Mouse (Mus musculus) lung, embryonic 15.5 days (tissue): ENCODE measurements around the gene Plekhg6. TPM values are rescaled to one million over a fixed set of nuclear protein-coding genes. Genes with fewer than 3 reads are reported as not detected.

Source experiments
- ATAC-seq: fragments of 200-750 bp; cut with Nextera tagmentation; 2 replicates; pipeline ENCODE4 v1.8.0; 2017; ENCODE audit warnings: moderate number of reproducible peaks, borderline replicate concordance; ENCODE audit not compliant: low FRiP score, low TSS enrichment; ENCODE audit errors: extremely low read depth
- H3K27ac ChIP-seq: fragments of 300-500 bp; sonication (generic); 2 replicates; pipeline ENCODE4 v1.5.1; 2015; ENCODE audit warnings: moderate library complexity, mild to moderate bottlenecking, inconsistent platforms
- H3K27me3 ChIP-seq: fragments of 300-500 bp; sonication (generic); 2 replicates; pipeline ENCODE4 v1.6.1; 2015; ENCODE audit warnings: inconsistent platforms
- H3K36me3 ChIP-seq: fragments of 300-500 bp; sonication (generic); 2 replicates; pipeline ENCODE4 v1.6.1; 2015; ENCODE audit warnings: inconsistent platforms
- H3K4me1 ChIP-seq: fragments of 300-500 bp; sonication (generic); 2 replicates; pipeline ENCODE4 v1.6.1; 2015; ENCODE audit warnings: inconsistent platforms
- H3K4me2 ChIP-seq: fragments of 300-500 bp; sonication (generic); 2 replicates; pipeline ENCODE4 v1.6.1; 2015; ENCODE audit warnings: inconsistent platforms, mild to moderate bottlenecking, moderate library complexity
- H3K4me3 ChIP-seq: fragments of 300-500 bp; sonication (generic); 2 replicates; pipeline ENCODE4 v1.5.1; 2015; ENCODE audit warnings: mild to moderate bottlenecking, inconsistent platforms
- H3K9ac ChIP-seq: fragments of 300-500 bp; sonication (generic); 2 replicates; pipeline ENCODE4 v1.6.1; 2015; ENCODE audit warnings: inconsistent platforms
- H3K9me3 ChIP-seq: fragments of 300-500 bp; sonication (generic); 2 replicates; pipeline ENCODE4 v1.6.1; 2016; ENCODE audit warnings: inconsistent platforms
- WGBS: fragments of 180-500 bp; shearing (Covaris S2); methylation state at CpG from one replicate; pipeline ENCODE4 v1.1.7; 2015; 5-methylcytosine and 5-hydroxymethylcytosine counted together
- polyA plus RNA-seq: library from polyadenylated mRNA; unstranded; fragments of >200 nt; fragmentation: Nextera tagmentation; extraction: Ambion mirVana; gene quantifications from 2 replicates; pipeline ENCODE4 v1.2.1, GENCODE M21; 2015

Gene Plekhg6
- polyA plus RNA-seq, 1 experiment from 2014 or later = 0.36 TPM

DNA sequence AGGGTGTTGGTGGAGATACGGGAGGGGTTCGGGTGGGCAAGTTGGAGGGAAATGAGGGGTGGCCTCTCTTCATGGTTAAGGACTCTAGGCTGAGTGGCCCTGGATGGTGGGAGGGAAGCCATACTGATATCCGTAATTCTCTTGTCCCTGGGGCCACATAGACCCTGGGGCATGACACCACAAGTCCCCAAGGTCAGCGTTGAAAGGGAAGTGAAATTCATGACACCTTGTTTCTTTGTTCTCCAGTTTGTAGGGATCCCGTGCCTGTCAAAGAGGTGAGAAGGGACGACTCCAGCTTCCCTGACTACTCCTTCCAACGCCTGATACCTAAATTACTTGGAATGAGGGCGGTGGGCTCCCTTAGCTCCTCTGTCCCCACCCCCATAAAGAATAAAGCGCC lies 19.7 kb downstream of the Plekhg6 start:
- Histone ChIP-seq H3K4me3 (no peak overlapping the region), H3K27ac (no peak overlapping the region), H3K9ac (no peak overlapping the region), H3K4me1 (peaks cover 31% of the 10 kb centered on the region), H3K36me3 (peaks cover 58% of the 10 kb centered on the region), H3K4me2 (no peak overlapping the region), H3K27me3 (no peaks in the 10 kb centered on the region), H3K9me3 (no peaks in the 10 kb centered on the region)
- no peak for ATAC-seq
- 77% methylated on average over 9 of the region's 9 CpGs for WGBS

DNA sequence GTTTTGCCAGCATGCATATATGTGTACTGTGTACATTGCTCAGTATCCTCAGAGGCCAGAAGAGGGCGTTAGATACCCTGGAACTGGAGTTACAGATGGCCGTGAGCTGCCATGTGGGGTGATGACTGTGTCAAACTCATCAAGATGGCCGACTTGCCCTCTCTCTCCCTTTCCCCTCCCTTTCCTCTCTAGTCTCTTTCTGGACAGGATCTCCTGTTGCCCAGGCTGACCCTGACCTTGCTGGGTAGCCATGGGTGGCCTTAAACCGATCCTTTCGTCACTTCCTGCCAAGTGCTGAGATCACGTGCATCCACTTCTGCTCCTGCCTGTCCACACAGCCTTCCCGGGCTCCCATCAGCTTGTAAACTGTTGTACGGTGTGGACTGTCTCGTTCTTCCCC lies 20.6 kb downstream of the Plekhg6 start:
- 47% methylated on average over 9 of the region's 9 CpGs for WGBS
- H3K36me3 ChIP-seq = peaks cover 58% of the 10 kb centered on the region
- ATAC-seq = no peak
- no peaks in the 10 kb centered on the region for H3K27me3 ChIP-seq
- no peak overlapping the region for H3K27ac ChIP-seq
- H3K4me1 ChIP-seq = peaks cover 40% of the 10 kb centered on the region
- H3K9me3 ChIP-seq = no peaks in the 10 kb centered on the region
- no peak overlapping the region for H3K4me3 ChIP-seq
- no peak overlapping the region for H3K9ac ChIP-seq
- no peak overlapping the region for H3K4me2 ChIP-seq

DNA sequence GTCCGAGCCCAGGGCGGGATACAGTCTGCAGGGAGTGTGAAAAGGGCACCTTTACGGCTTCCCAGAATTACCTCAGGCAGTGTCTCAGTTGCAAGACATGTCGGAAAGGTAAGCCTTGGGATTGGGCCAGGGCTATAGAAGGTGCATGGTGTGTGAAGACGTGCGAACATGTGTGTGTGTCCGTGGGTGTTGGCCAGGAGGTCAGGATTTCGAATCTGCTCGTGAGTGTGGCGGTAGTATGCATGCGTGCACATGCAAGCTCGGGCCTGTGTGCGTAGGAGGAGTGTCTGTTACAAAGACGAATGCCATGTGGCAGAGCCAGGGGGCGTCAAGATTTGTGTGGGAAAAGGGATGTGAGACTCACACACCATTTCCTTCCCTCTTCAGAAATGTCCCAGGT lies 23.3 kb downstream of the Plekhg6 start:
- peaks cover 54% of the 10 kb centered on the region for H3K4me1 ChIP-seq
- no peak for ATAC-seq

DNA sequence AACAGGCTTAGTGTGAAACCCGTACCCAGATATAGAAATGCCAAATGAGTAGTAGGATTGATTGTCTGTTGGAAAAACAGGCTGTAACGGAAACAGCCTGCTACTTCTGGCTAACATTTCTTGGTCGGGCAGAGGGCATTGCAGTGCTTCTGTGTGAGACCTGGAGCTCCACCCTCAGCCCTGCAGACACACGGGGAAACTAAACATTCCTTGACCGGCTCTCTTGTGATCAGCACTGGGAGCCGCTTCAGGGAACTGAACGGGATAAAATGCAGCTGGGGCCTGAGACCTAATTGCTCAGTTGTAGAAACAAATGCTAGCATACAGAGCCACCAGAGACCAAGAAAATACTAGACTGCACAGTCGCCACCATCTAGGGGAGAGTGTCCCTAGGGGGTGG lies 24.3 kb downstream of the Plekhg6 start:
- Histone ChIP-seq H3K36me3 (peaks cover 43% of the 10 kb centered on the region), H3K27ac (no peak overlapping the region; the same call in 1 of the 2 replicates)

More for the DNA sequence above, 23.3 kb downstream of the Plekhg6 start:
- H3K9ac ChIP-seq = no peak overlapping the region
- peaks cover 53% of the 10 kb centered on the region for H3K36me3 ChIP-seq
- H3K27me3 ChIP-seq = no peaks in the 10 kb centered on the region
- no peak overlapping the region for H3K27ac ChIP-seq
- no peak overlapping the region for H3K4me3 ChIP-seq
- H3K9me3 ChIP-seq = no peaks in the 10 kb centered on the region
- 87% methylated on average over 15 of the region's 15 CpGs for WGBS
- H3K4me2 ChIP-seq = no peak overlapping the region

DNA sequence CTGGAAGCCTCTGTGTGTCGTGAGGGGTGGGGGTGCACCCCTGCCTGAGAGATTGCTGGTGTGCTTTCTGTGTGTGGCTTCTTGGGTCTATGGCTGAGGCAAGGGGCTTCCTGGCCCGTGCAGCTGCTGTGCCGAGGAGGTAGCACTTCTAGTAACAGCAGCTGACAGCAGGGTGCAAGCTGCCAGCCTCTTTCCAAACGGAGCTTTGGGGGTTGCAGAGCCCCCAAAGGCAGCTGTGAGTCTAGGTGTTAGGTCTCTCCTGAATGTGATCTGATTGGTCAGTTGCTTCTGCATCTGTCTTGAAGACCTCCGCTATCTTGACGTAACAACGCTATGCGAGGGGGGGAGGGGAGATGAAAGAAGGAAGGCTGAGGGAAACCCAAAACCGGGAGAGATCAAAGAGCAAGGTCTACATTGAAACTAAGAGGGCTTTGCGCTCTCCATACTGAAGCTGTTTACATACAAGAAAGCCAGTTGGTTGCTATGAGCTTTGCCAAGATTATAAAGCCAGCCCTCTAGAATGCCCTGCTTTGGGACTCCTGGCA lies 25.3 kb downstream of the Plekhg6 start:
- Histone ChIP-seq H3K36me3 (peaks cover 33% of the 10 kb centered on the region), H3K9me3 (no peaks in the 10 kb centered on the region), H3K4me3 (peak overlapping the region; percentile 8; the same call in 1 of the 2 replicates), H3K4me2 (peak overlapping the region; percentile 44), H3K27ac (peak overlapping the region; percentile 76), H3K4me1 (peaks cover 59% of the 10 kb centered on the region), H3K9ac (no peak overlapping the region), H3K27me3 (no peaks in the 10 kb centered on the region)
- 3% methylated on average over 10 of the region's 10 CpGs for WGBS
- ATAC-seq = no peak

More for the DNA sequence above, 24.3 kb downstream of the Plekhg6 start:
- Histone ChIP-seq H3K9me3 (no peaks in the 10 kb centered on the region), H3K9ac (no peak overlapping the region), H3K4me3 (no peak overlapping the region), H3K4me1 (peaks cover 56% of the 10 kb centered on the region), H3K4me2 (no peak overlapping the region), H3K27me3 (no peaks in the 10 kb centered on the region)
- 17% methylated on average over 8 of the region's 8 CpGs for WGBS
- no peak for ATAC-seq

DNA sequence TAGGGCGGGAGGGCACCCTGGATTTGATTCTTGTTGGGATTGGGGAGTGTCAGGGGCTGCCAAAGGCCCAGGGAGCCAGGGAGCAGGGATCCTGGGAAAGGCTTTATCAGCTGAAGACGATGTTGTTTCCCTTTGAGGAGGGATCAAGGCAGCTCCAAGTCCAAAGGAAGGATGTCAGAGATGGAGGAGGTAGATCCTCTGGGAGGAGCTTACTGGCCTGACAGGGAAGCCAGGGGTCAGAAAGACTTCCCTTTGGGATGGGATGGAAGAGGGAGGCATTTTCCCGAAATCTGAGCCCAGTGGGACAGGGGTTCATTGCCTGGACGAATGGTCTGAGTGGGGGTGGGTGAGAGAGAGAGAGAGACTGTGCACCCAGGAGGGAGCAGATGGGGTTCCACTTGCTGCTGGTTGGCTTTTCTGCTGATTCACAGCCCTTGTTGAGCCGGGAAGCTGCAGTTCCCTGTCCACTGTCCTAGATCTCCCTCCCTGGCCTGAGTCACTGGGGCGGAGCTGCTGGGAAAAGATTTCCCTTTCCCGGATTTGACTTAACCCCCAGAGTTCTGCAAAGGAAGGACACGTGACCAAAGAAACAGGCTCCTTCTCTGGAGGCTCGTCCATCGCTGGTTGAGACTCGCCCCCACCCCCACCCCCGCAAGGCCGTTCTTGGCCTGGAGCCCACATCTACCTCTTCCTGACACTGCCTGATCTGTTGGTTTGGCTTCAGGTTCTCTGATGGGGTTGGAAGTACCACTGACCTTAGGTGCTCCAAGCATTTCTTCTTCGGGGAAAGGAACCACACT lies 26.0 kb downstream of the Plekhg6 start:
- Histone ChIP-seq H3K9me3 (no peaks in the 10 kb centered on the region), H3K9ac (peak overlapping the region; percentile 17), H3K27me3 (no peaks in the 10 kb centered on the region), H3K4me3 (peak overlapping the region; percentile 8; the same call in 1 of the 2 replicates), H3K27ac (peak overlapping the region; percentile 76), H3K4me1 (peaks cover 59% of the 10 kb centered on the region), H3K4me2 (peak overlapping the region; percentile 44), H3K36me3 (peaks cover 26% of the 10 kb centered on the region)
- 7% methylated on average over 14 of the region's 14 CpGs for WGBS
- ATAC-seq = peak; percentile 19; the same call in 1 of the 2 replicates

DNA sequence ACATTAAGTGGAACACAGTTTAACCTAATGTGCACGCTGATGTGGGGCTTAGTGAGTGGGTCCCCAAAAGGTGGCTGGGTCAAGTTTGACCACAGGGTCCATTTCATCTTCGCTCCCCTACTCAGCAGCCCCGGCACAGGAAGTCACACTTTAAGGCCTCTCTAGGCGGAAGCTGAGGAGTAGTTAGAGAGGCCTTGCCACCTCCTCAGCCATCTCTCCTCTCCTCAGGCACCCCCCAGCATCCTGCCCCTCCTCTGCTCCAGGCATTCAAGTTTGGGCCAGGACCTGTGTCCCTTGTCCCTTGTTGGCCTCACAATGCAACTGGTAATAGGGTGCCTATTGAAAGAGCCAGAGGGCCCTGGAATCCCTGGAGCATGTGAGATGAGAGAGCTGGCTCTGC lies 26.9 kb downstream of the Plekhg6 start:
- H3K4me1 ChIP-seq = peaks cover 64% of the 10 kb centered on the region
- peak overlapping the region; percentile 76 for H3K27ac ChIP-seq
- H3K9ac ChIP-seq = no peak overlapping the region
- H3K4me2 ChIP-seq = peak overlapping the region; percentile 44
- H3K27me3 ChIP-seq = no peaks in the 10 kb centered on the region
- H3K9me3 ChIP-seq = no peaks in the 10 kb centered on the region
- no peak for ATAC-seq
- no peak overlapping the region for H3K4me3 ChIP-seq
- WGBS = 61% methylated on average over 4 of the region's 4 CpGs
- H3K36me3 ChIP-seq = peaks cover 18% of the 10 kb centered on the region

DNA sequence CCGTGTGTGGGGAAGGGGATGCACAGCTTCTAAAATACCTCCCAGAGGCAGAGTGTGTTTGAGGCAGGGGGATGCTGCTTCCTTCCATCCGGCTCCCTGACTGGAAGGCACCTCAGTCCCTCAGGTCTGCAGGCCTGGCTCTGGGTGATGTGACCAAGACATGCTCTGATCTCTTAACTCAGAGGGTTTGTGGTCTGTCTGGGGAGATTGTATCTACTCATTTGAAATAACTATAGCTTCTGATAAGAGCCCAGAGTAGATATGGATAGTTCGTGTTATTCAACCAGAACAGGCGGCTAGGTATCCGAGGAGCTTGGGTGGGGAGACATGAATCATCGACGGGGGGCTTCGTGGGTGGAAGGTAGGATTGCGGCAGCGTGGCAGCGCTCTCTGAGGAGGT lies 27.4 kb downstream of the Plekhg6 start:
- WGBS = 71% methylated on average over 11 of the region's 11 CpGs
- no peak for ATAC-seq
- H3K4me2 ChIP-seq = peak overlapping the region; percentile 77
- no peak overlapping the region for H3K9ac ChIP-seq
- peak overlapping the region; percentile 76; the same call in 1 of the 2 replicates for H3K27ac ChIP-seq
- peaks cover 13% of the 10 kb centered on the region for H3K36me3 ChIP-seq
- no peaks in the 10 kb centered on the region for H3K27me3 ChIP-seq
- H3K4me1 ChIP-seq = peaks cover 69% of the 10 kb centered on the region
- no peaks in the 10 kb centered on the region for H3K9me3 ChIP-seq
- no peak overlapping the region for H3K4me3 ChIP-seq

DNA sequence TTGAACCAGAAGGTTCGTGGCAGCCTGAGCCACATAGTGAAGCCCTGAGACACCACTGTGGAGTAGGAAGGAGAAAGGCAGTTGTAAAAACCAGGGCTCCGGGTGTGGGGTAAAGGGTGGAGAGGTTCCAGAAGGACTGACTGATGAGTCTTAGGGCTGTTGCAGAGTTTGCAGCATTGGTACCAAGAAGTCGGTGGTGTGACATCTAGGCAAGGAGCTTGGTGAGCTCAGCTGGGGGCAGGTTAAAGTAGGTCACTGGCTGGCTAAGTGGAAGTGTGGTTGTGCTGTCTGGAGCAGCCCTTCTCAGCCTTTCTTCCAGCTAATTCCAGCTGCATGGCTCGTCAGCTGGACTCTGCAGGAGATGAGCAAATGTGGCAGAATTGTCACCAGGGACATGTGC lies 27.8 kb downstream of the Plekhg6 start:
- ATAC-seq = no peak
- Histone ChIP-seq H3K4me1 (peaks cover 71% of the 10 kb centered on the region), H3K36me3 (peaks cover 9% of the 10 kb centered on the region), H3K9me3 (no peaks in the 10 kb centered on the region), H3K9ac (no peak overlapping the region), H3K4me3 (no peak overlapping the region), H3K4me2 (peak overlapping the region; percentile 77; the same call in 1 of the 2 replicates), H3K27ac (0 out of 2 replicates have a peak overlapping the region, but pooled peaks have one; percentile 17), H3K27me3 (no peaks in the 10 kb centered on the region)
- WGBS = 55% methylated on average over 4 of the region's 4 CpGs

DNA sequence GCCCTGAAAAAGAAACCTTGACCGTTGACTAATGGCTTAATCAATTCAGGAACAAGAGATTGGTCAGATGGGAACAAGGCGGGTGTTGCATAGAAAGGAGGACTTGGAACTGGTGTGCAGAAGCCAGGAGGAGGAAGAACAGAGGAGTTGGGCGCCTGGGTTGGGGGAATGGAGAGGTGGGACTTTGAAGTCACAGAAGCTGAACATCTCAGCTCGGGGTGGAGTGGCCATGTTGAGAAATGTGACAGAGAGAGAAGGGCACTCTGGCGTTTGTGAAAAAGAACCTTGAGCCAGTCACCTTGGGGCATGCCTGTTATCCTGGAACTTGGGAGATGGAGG lies 28.6 kb downstream of the Plekhg6 start:
- H3K27me3 ChIP-seq = no peaks in the 10 kb centered on the region
- WGBS = 51% methylated on average over 5 of the region's 5 CpGs
- peak overlapping the region; percentile 77 for H3K4me2 ChIP-seq
- ATAC-seq = no peak
- H3K4me1 ChIP-seq = peaks cover 71% of the 10 kb centered on the region
- H3K36me3 ChIP-seq = peaks cover 1% of the 10 kb centered on the region
- no peak overlapping the region for H3K27ac ChIP-seq
- H3K9me3 ChIP-seq = no peaks in the 10 kb centered on the region
- no peak overlapping the region for H3K4me3 ChIP-seq
- H3K9ac ChIP-seq = no peak overlapping the region

DNA sequence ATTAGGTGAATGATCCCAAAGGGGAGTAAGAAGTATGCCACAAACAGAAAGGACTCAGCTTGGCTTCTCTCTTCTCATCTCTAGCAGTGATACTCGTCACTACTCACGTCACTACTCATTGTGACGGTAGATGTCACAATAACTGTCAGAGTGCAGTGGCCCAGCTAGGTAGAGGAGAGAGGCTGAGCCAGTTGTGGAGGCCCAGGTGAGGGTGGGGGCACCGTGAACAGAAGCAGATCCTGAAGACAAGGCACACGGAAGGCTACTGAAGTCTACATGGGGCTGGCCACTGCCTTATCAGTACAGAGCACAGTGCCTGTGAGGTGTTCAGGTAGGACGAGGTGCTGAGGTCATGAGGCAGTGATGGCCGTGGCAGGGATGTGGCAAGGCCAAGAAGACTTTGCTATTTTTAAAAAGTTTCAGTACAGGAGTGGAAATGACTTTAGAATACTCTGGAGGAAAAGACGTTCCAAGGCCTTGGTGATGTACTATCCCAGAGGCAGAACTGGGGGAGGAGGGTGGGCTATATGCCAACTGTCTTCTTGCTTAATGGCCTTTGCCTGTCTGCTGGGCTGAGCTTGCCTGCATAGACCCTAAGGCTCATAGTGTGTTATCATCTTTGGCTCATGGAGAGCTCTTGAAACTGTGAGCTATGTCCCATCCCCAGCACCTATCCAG lies 29.1 kb downstream of the Plekhg6 start:
- H3K4me2 ChIP-seq = peak overlapping the region; percentile 77
- H3K9me3 ChIP-seq = no peaks in the 10 kb centered on the region
- no peak for ATAC-seq
- H3K27ac ChIP-seq = no peak overlapping the region
- H3K4me1 ChIP-seq = peaks cover 68% of the 10 kb centered on the region
- 43% methylated on average over 8 of the region's 8 CpGs for WGBS
- peak overlapping the region; percentile 51 for H3K4me3 ChIP-seq
- H3K9ac ChIP-seq = peak overlapping the region; percentile 65
- no peaks in the 10 kb centered on the region for H3K27me3 ChIP-seq
- no peaks in the 10 kb centered on the region for H3K36me3 ChIP-seq

DNA sequence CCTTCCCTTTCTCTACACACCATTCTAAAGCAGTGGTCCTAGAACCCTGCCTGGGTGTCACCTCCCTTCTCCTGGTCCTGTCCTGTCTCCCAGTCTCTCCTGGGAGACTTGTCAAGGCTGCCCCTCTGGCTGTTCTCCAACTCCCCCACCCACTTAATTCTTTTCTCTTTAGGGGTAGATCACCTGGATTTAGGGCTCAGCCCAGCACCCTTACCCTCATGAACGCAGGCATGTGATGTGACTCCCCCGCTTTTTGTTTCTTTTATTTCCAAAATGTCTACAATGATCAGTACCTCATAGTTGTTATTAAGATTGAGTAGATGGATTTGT lies 29.6 kb downstream of the Plekhg6 start:
- H3K9ac ChIP-seq = peak overlapping the region; percentile 65
- no peak for ATAC-seq
- H3K4me3 ChIP-seq = peak overlapping the region; percentile 51
- H3K27me3 ChIP-seq = no peaks in the 10 kb centered on the region
- no peaks in the 10 kb centered on the region for H3K36me3 ChIP-seq
- WGBS = 60% methylated on average over 2 of the region's 2 CpGs
- peak overlapping the region; percentile 77 for H3K4me2 ChIP-seq
- H3K9me3 ChIP-seq = no peaks in the 10 kb centered on the region
- H3K4me1 ChIP-seq = peaks cover 64% of the 10 kb centered on the region
- peak overlapping the region; percentile 79 for H3K27ac ChIP-seq
